Mouse (Mus musculus): Measurements from ENCODE around the gene Rai1.
A peak's percentile ranks its signal among the peaks of the same experiment; 100 is the strongest.

The Rai1 gene

DNA sequence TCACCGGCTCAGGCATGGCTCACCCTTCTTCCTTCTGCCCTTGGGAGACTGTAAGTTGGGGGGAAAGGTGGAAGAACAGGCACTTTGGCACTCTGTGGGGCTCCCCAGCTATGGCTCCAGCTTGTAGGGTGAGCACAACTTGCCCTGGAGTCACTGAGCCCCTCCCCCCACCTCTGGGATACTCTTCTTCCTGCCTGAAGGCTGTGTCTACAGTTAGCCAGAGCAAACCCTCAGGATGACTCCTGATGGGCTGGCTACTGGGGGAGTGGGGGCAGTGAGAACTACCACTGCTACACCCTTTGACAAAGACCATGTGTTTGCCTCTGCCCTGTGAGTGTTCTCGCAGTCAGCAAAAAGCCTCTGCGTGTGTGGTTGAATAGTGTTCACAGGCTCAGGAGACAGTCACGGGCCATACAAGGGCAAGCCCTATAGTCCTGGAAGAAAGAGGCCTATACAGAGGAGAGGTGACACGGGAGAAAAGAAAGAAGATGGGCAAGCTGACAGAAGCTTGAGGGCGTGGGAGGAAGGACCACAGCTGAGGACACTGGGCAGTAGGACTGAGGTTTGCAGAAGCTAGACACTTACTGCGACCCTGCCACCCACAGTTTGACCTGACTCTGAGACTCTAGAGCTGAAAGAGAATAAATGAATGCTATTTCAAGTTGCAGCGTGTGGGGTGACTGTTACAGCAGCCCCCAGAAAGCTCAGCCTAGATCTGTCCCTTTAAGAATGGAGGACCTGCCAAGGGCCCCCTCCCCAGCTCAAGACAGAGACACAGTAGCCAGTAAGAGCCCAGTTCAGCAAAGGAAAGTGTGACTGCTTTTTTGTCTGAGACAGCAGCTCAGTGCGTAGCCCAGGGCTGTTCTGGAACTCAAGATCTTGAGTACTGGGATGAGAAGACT lies 9.7 kb upstream of the Rai1 start:
- DNase-seq (ENCODE audit: low read depth, low spot score), result no peak

DNA sequence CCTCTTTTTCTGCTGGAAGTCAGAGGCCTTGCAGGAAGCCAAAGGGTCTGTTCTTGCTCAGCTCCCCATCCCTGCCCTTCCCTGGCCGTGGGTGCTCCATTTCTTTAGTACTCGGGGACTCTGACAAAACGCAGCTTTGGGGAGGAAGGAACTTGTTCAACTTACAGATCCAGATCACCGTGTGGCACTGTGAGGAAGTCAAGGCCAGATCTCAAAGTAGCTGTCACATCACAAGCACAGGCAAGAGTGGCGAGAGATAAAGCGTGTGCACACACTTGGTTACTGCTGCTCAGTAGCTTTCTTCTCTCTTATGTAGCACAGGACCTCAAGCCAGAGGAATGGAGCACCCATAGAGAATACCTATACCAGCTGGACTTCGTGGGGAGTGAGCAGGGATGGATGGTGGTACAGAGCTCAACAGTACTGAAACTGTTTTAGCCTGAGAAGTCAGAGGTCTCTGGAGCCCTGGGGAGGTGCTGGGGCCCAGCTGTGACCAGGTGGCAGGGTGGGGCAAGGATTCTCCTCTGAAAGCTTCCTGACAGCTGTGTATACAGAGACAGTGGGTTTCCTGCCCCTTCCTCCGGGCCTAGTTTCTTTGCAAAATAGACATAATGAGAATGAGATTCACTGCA lies 5.1 kb upstream of the Rai1 start:
- no peak for DNase-seq (ENCODE audit: low read depth, low spot score)

DNA sequence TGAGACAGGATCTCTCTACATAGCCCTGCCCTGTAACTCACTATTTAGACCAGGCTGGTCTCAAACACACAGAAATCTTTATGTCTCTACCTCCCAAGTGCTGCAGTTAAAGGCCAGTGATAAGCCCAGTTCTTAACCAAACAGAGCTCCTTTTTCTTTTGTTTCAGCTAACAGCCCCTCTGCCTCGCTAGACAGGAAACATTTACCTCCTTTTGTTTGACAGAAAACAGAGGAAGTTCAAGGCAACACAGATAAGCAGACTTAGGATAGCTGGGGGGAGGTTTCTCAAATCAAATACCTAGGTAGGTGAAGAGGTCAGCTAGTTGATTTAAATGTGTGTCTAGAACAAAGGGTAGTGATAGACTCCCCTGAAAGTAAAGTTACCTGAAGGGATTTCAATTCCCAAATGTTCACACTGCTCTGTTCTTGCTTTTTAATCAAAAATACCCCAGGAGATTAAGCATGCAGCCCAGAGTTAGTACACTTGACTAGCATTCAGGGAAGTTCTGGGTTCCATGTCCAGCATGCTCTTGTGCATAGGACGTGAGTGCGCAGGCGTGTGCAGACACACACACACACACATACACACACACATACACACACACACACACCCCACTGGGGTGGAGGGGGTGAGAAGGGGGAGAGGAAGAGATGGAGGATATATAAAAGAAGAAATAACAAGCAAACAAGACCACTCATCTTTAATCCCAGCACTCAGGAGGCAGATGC lies 3.8 kb upstream of the Rai1 start:
- no peak for DNase-seq (ENCODE audit: low read depth, low spot score)

DNA sequence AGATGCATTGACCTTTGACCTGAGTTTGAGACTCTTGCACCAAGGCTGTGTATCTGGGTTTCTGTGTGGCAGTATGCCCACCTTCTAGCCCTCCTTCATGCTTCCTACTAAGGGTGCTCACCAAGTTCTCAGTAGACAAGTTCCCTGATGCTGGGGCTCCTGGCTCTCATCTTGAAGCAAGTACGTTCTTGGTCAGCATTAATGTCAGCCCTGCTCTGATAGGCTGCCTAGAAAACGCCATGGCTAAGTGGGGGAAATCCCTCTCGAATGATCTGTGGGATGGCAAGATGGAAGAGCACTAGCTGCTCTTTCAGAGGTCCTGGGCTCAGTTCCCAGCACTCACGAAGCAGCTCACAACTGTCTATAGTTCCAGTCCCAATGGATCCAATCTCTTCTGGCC lies 2.8 kb upstream of the Rai1 start:
- no peak for DNase-seq (ENCODE audit: low read depth, low spot score)

GRCm38 (mm10) chr11:60102664-60103063 lies 2.1 kb upstream of the Rai1 start:
- no peak for DNase-seq (ENCODE audit: low read depth, low spot score)

GRCm38 (mm10) chr11:60103567-60103966 lies 1.2 kb upstream of the Rai1 start:
- no peak for DNase-seq (ENCODE audit: low read depth, low spot score)

DNA sequence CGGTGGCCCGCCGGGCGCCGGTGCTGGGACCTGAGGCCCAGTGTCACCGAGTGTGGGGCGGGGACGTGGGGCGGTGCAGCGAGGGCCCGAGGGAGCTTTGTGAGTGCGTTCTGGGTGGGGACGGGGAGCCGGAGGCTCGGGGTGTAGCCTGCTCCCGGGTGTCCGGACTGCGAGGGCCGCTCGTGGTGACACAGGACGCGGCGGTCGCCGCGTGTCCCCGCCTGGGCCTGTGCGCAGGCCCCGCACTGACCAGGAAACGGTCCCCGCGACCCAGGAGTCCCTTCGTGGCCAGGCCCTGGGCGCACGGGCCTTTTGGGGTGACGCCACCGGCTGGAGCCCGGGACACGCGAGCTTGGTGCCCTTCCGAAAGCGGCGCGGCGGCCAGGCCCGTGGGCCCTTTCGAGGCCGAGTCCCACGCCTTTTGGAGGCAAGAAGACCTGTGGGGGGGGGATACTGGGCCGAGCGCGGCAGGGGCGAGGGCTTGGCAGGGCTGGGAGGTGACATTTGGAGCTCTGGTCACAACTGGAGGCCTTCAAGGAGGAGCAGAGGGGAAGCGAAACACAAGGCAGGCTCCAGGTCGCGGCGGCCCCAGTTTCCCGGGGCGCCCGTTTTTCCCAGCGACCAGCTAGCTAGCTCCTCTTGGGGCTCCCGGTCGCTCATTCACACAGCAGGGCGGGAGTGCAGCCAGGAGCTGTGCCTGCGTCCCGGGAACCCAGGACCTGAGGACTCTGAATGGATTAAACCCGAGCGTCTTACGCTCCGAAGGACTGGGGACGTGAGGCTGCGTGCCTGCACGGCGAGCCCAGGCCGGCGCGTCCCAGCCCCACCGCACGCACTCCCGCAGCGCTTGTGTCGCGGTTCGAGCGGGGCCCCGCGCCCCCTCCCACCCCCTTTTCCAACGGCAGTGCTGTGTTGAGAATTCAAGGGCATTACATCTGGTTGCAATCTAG lies 1.1 kb downstream of the Rai1 start:
- peak; percentile 77 for DNase-seq (ENCODE audit: low read depth, low spot score)

DNA sequence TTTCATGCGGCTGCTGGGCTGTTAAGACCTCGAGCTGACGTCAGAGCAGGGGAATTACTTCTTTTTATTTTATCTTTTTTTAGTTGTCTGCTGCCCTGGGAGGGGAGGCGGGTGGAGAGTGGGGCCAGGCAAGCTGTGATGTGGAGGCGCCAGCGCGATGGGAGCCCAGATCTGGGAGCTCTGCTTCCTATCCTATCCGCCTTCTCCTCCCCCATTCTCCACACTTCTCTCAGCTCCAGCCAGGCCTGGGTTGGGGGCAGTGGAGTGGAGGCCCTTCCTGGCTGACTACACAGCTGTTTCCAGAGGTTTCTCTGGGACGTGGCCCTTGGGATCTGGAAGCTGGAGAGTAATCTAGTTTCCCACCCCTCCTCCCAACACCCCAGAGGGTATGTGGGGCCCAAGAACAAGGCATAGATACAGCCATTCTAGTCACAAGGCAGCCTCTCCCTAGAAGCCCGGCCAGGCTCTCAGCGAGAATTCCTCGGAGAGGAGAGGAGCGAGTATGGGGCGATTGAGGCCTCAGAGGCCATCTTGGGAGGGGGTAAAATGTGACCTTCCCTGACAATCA lies 1.8 kb downstream of the Rai1 start:
- no peak for DNase-seq (ENCODE audit: low read depth, low spot score)

- DNase-seq (ENCODE audit: low read depth, low spot score), result no peak
Observed at GRCm38 (mm10) chr11:60107449-60107848, 2.6 kb downstream of the Rai1 start.

DNA sequence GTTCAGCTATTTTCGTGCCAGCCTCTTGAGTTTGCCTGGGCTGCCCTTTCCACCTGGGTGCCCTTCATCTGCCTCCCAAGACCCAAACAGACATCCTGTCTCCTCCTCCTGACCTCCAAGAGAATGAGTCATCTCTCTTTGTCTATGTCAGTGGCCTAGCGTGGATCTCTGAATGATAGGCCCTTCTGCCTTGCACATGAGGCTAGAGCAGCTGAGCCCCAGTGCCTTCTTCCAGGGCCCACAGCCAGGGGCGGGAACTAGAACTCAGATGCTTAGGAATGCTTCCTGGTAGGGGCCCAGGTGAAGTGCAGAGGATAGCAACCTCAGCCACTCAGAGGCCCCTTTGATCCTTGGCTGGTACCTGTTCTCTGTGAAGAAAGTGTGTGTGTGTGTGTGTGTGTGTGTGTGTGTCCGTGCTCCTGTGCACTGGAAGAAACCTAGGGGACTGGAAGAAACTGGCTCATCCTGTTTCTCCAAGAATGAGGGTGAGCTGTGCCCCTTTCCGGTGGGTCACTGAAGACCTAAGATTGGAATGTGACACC lies 3.9 kb downstream of the Rai1 start:
- DNase-seq (ENCODE audit: low read depth, low spot score), result no peak

DNA sequence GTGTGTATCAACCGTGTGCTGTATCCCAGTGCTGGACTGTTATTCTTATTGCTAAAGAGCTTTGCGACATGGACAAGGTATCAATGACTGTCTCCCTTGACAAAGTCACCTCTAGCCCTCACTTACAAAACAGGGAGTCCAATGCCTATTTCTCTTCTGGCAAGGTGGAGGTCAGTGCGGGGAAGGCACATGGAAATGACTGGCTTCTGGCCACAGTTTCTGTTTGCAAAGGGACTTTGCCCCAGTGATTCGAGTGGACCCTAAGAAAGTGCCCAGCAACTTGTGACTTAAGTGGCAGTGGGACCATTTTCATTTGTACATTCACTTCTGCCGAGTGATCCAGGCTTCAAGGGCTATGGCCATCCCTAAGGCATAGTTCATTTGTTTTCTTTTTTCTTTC lies 5.6 kb downstream of the Rai1 start:
- DNase-seq (ENCODE audit: low read depth, low spot score), result no peak

DNA sequence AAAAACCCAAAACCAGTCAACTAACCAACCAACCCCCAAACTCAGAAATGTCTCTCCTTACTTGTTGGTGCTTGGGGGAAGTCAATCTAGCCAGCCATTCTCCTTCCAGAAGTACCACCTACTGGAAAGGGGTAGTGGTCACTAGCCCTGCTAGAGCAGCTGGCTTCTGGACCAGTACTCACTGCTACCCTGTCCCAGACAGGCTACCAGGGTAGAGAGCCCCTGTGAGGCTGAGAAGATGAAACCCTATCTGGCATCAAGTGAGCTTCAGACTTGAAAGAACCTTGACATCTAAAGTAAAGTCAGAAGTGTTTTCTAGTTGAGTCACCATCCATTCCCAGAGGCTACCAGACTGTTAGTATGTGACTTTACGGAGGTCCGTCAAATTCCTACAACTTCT lies 6.8 kb downstream of the Rai1 start:
- no peak for DNase-seq (ENCODE audit: low read depth, low spot score)

DNA sequence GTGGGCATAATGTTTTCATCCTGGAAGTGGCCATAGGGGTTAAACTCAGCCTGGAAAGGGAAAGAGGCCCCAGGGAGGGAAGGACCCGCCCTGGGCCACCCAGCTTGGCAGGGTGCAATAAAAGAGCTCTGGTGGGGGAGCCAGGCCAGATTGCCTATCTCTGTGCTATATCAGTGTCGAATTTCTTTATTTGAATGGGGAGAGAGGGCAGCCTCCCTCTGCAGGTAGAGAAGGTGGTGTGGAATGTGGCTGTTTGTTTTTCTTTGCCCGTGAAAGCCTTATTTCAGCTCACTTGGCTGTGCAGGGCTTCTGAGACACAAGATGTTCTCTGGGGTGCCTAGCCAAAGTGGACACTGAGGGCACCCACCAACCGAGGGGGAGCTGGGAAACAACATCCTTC lies 8.8 kb downstream of the Rai1 start:
- no peak for DNase-seq (ENCODE audit: low read depth, low spot score)

GRCm38 (mm10) chr11:60114296-60115023 lies 9.6 kb downstream of the Rai1 start:
- DNase-seq (ENCODE audit: low read depth, low spot score), result peak; percentile 73

GRCm38 (mm10) chr11:60115024-60115538 lies 10.3 kb downstream of the Rai1 start:
- peak; percentile 89 for DNase-seq (ENCODE audit: low read depth, low spot score)

GRCm38 (mm10) chr11:60115638-60116276 lies 10.9 kb downstream of the Rai1 start:
- DNase-seq (ENCODE audit: low read depth, low spot score), result no peak

GRCm38 (mm10) chr11:60120586-60121262 lies 15.9 kb downstream of the Rai1 start:
- DNase-seq (ENCODE audit: low read depth, low spot score), result no peak

GRCm38 (mm10) chr11:60122611-60123010 lies 17.8 kb downstream of the Rai1 start:
- DNase-seq (ENCODE audit: low read depth, low spot score), result no peak

GRCm38 (mm10) chr11:60127048-60127447 lies 22.2 kb downstream of the Rai1 start:
- no peak for DNase-seq (ENCODE audit: low read depth, low spot score)

All from mesoderm, embryonic 11.5 days (tissue).